Comparison of ENCODE assay signal across 9 mouse cellular contexts in genomic region chr15:11904043-11904847, GRCm38 (mm10). TPM values are rescaled to one million over a fixed set of nuclear protein-coding genes. Genes with fewer than 3 reads are reported as not detected.
DNase-seq lines count a peak whose midpoint lies in the region; ATAC-seq and TF ChIP-seq lines count a peak whose summit lies in the region.
"Had no signal": no experiment of that assay in that cellular context is flagged by ENCODE, and none has a peak within 500 bp of the region (broad histone marks: within the 10 kb centered on the region; RNA-seq: fewer than 3 reads in every experiment).

No protein-coding gene starts in this region.

- H3K4me2 ChIP-seq in embryonic facial prominence, embryonic 14.5 days (ENCODE audit: low read depth, low read length): peak overlapping the region; percentile 94
- peak overlapping the region; percentile 93 for H3K4me2 ChIP-seq in stomach, embryonic 16.5 days (ENCODE audit: low read depth, low read length)

- WGBS in embryonic facial prominence, embryonic 14.5 days: under 1% methylated on average over 47 of the region's 48 CpGs
- under 1% methylated on average over 48 of the region's 48 CpGs for WGBS in midbrain, embryonic 10.5 days
- under 1% methylated on average over 48 of the region's 48 CpGs for WGBS in stomach, embryonic 16.5 days

- no peaks in the 10 kb centered on the region for H3K36me3 ChIP-seq in embryonic facial prominence, embryonic 14.5 days (ENCODE audit: control insufficient read depth, insufficient read depth, low read length)
- H3K36me3 ChIP-seq in midbrain, embryonic 10.5 days: no peaks in the 10 kb centered on the region
- no peaks in the 10 kb centered on the region for H3K36me3 ChIP-seq in stomach, embryonic 16.5 days (ENCODE audit: control insufficient read depth, insufficient read depth, low read length)

- intact Hi-C loops in left cerebral cortex, adult 2 months (cut with DNase I): no loop called here
- intact Hi-C loops in left cerebral cortex, postnatal 4 days (cut with DNase I): no loop called here
- intact Hi-C loops in left cerebral cortex, postnatal 25 days (cut with DNase I): loop anchor here (2.0 kb wide), 1 partner anchor 61 kb away; no protein-coding TSS in a partner anchor

- no peaks in the 10 kb centered on the region for H3K9me3 ChIP-seq in embryonic facial prominence, embryonic 14.5 days (ENCODE audit: control insufficient read depth, low read length)
- no peaks in the 10 kb centered on the region for H3K9me3 ChIP-seq in midbrain, embryonic 10.5 days (replicated peaks)
- no peaks in the 10 kb centered on the region for H3K9me3 ChIP-seq in stomach, embryonic 16.5 days (replicated peaks; ENCODE audit: control insufficient read depth, low read length)

- H3K4me3 ChIP-seq in left cerebral cortex, adult 2 months: peak overlapping the region; percentile 58
- peak overlapping the region; percentile 58 for H3K4me3 ChIP-seq in embryonic facial prominence, embryonic 14.5 days (ENCODE audit: low read depth, low read length)
- H3K4me3 ChIP-seq in midbrain, embryonic 10.5 days: peak overlapping the region; percentile 63
- peak overlapping the region; percentile 68 for H3K4me3 ChIP-seq in stomach, embryonic 16.5 days (replicated peaks; ENCODE audit: low read length)

- H3K4me1 ChIP-seq in embryonic facial prominence, embryonic 14.5 days (ENCODE audit: control insufficient read depth, insufficient read depth, low read length): peaks cover 10% of the 10 kb centered on the region
- H3K4me1 ChIP-seq in midbrain, embryonic 10.5 days: peaks cover 52% of the 10 kb centered on the region
- H3K4me1 ChIP-seq in stomach, embryonic 16.5 days (ENCODE audit: control insufficient read depth, insufficient read depth, low read length): peaks cover 26% of the 10 kb centered on the region

- H3K27ac ChIP-seq in left cerebral cortex, adult 2 months: peak overlapping the region; percentile 71
- H3K27ac ChIP-seq in embryonic facial prominence, embryonic 14.5 days (replicated peaks; ENCODE audit: low read depth, low read length): peak overlapping the region; percentile 3; the same call in 1 of the 2 replicates
- peak overlapping the region; percentile 56; the same call in 1 of the 2 replicates for H3K27ac ChIP-seq in midbrain, embryonic 10.5 days (replicated peaks)
- H3K27ac ChIP-seq in stomach, embryonic 16.5 days (ENCODE audit: low read length): peak overlapping the region; percentile 52
- H3K27ac ChIP-seq: macrophage had no signal

- peak in 1 of 2 experiments; percentile 50 for DNase-seq in left cerebral cortex, adult 2 months (ENCODE audit: extremely low spot score in 1 of 2, low spot score in 2 of 2)
- no peak for DNase-seq in left cerebral cortex, postnatal 4 days
- DNase-seq in embryonic facial prominence, embryonic 14.5 days (ENCODE audit: low spot score): peak; percentile 62
- peak; percentile 55 for DNase-seq in heart, postnatal 4 days
- peak; percentile 39 for DNase-seq in left cerebral cortex, postnatal 25 days (ENCODE audit: low spot score in 2 of 2)
- DNase-seq in midbrain, embryonic 10.5 days (ENCODE audit: low spot score): peak; percentile 64
- no peak for DNase-seq in cerebellum, adult 9-10 months

- ATAC-seq in embryonic facial prominence, embryonic 14.5 days (ENCODE audit: low read depth): 0 out of 2 replicates have a peak, but pooled peaks have one; percentile 16
- ATAC-seq in stomach, embryonic 16.5 days (ENCODE audit: insufficient read depth, low FRiP score): 0 out of 2 replicates have a peak, but pooled peaks have one; percentile 31

- no peak; the same call in 1 of the 2 replicates for TF ChIP-seq CTCF in left cerebral cortex, adult 2 months (IDR thresholded peaks at IDR 0.05)

- H3K27me3 ChIP-seq in embryonic facial prominence, embryonic 14.5 days (replicated peaks; ENCODE audit: control insufficient read depth, insufficient read depth, low read length): peaks cover 42% of the 10 kb centered on the region
- peaks cover 87% of the 10 kb centered on the region for H3K27me3 ChIP-seq in midbrain, embryonic 10.5 days (ENCODE audit: low read depth, poor library complexity, severe bottlenecking)
- H3K27me3 ChIP-seq in stomach, embryonic 16.5 days (ENCODE audit: control insufficient read depth, insufficient read depth, low read length): peaks cover 19% of the 10 kb centered on the region

- H3K9ac ChIP-seq in embryonic facial prominence, embryonic 14.5 days (ENCODE audit: low read depth, low read length): peak overlapping the region; percentile 68
- H3K9ac ChIP-seq in stomach, embryonic 16.5 days (ENCODE audit: low read length): peak overlapping the region; percentile 73

RNA-seq across cellular contexts. Expression of gene Npr3, which starts 2.8 kb away (rescaled TPM):
- 10 to 100 TPM; 14.7 to 17.0 TPM for total RNA-seq in left cerebral cortex, adult 2 months (2021)
- total RNA-seq in left cerebral cortex, postnatal 4 days (2021): 10 to 100 TPM; 12.4 to 13.1 TPM
- polyA plus RNA-seq in embryonic facial prominence, embryonic 14.5 days (2014; fragmentation: Nextera tagmentation; extraction: Ambion mirVana): 5.4 and 5.9 TPM in 2 replicates
- total RNA-seq in heart, postnatal 4 days (2021): 10 to 100 TPM; 39.6 to 45.7 TPM
- total RNA-seq in left cerebral cortex, postnatal 25 days (2021): 10 to 100 TPM; 10.2 to 12.8 TPM
- 2.4 and 3.0 TPM in 2 replicates for polyA plus RNA-seq in midbrain, embryonic 10.5 days (2016; fragmentation: Nextera tagmentation; extraction: Ambion mirVana)
- polyA plus RNA-seq in stomach, embryonic 16.5 days (2015; fragmentation: Nextera tagmentation; extraction: Ambion mirVana): 3.4 and 3.5 TPM in 2 replicates
- polyA plus RNA-seq: macrophage had no signal

Comparison
In these comparisons a context has a peak if more than half of its experiments do, and no peak if none do; other contexts are left out.
1. DNase-seq: peak in embryonic facial prominence, embryonic 14.5 days (single experiment), heart, postnatal 4 days (single experiment), left cerebral cortex, postnatal 25 days (2 of 2) and midbrain, embryonic 10.5 days (single experiment); none in left cerebral cortex, postnatal 4 days (single experiment) and cerebellum, adult 9-10 months (single experiment).
2. H3K27ac ChIP-seq: peak in every context shown above with its lines; median percentile 71 in left cerebral cortex, adult 2 months; 56 in midbrain, embryonic 10.5 days; 52 in stomach, embryonic 16.5 days; 3 in embryonic facial prominence, embryonic 14.5 days.
3. Peak in every context shown above with its lines, with median percentiles within 50 percentile points of each other: H3K4me3 ChIP-seq.